ENCODE assay signal across 9 mouse cellular contexts in genomic region chr13:71248261-71249031, GRCm38 (mm10).
DNase-seq lines count a peak whose midpoint lies in the region; ATAC-seq and TF ChIP-seq lines count a peak whose summit lies in the region.
"Had no signal": no experiment of that assay in that cellular context is flagged by ENCODE, and none has a peak within 500 bp of the region (broad histone marks: within the 10 kb centered on the region; RNA-seq: fewer than 3 reads in every experiment).

No protein-coding gene starts in this region.

- no peaks in the 10 kb centered on the region for H3K9me3 ChIP-seq in hindbrain, embryonic 11.5 days (ENCODE audit: control insufficient read depth, low read length)
- no peaks in the 10 kb centered on the region for H3K9me3 ChIP-seq in lung, postnatal 0 days (ENCODE audit: low read length)
- H3K9me3 ChIP-seq: heart, embryonic 13.5 days had no signal

- no peak for TF ChIP-seq EP300 in lung, postnatal 0 days (IDR thresholded peaks at IDR 0.05)

- no peak overlapping the region for H3K27ac ChIP-seq in cortical plate, adult 2 months (ENCODE audit: insufficient read depth, low read length)
- no peak overlapping the region for H3K27ac ChIP-seq in hindbrain, embryonic 11.5 days (ENCODE audit: low read depth, low read length)
- no peak overlapping the region for H3K27ac ChIP-seq in lung, postnatal 0 days (ENCODE audit: low read length)
- H3K27ac ChIP-seq: heart, embryonic 13.5 days had no signal

- no peak overlapping the region for H3K4me3 ChIP-seq in cortical plate, adult 2 months (ENCODE audit: insufficient read depth, low read length)
- H3K4me3 ChIP-seq in hindbrain, embryonic 11.5 days (ENCODE audit: low read depth, low read length): no peak overlapping the region
- no peak overlapping the region for H3K4me3 ChIP-seq in lung, postnatal 0 days (ENCODE audit: low read depth, low read length)
- H3K4me3 ChIP-seq: heart, embryonic 13.5 days had no signal

- no peaks in the 10 kb centered on the region for H3K27me3 ChIP-seq in hindbrain, embryonic 11.5 days (ENCODE audit: control insufficient read depth, insufficient read depth, low read length)
- no peaks in the 10 kb centered on the region for H3K27me3 ChIP-seq in lung, postnatal 0 days (replicated peaks; ENCODE audit: insufficient read depth, low read length)
- H3K27me3 ChIP-seq: heart, embryonic 13.5 days had no signal

- H3K4me2 ChIP-seq in hindbrain, embryonic 11.5 days (replicated peaks; ENCODE audit: low read depth, low read length): no peak overlapping the region
- H3K4me2 ChIP-seq in lung, postnatal 0 days (replicated peaks; ENCODE audit: low read depth, low read length): no peak overlapping the region
- H3K4me2 ChIP-seq: heart, embryonic 13.5 days had no signal

- H3K36me3 ChIP-seq in hindbrain, embryonic 11.5 days (ENCODE audit: control insufficient read depth, insufficient read depth, low read length): no peaks in the 10 kb centered on the region
- no peaks in the 10 kb centered on the region for H3K36me3 ChIP-seq in lung, postnatal 0 days (ENCODE audit: insufficient read depth, low read length)
- H3K36me3 ChIP-seq: heart, embryonic 13.5 days had no signal

- peak; percentile 82 for ATAC-seq in hindbrain, embryonic 11.5 days (ENCODE audit: low FRiP score)
- no peak; the same call in 1 of the 2 replicates for ATAC-seq in lung, postnatal 0 days
- ATAC-seq in erythroid progenitor cell, adult 5-6 weeks (replicated peaks; ENCODE audit: low FRiP score, poor library complexity, severe bottlenecking): no peak
- ATAC-seq in monocyte, adult 5-6 weeks (replicated peaks; ENCODE audit: insufficient number of reproducible peaks, low FRiP score, low TSS enrichment, poor library complexity, severe bottlenecking): no peak

- WGBS in hindbrain, embryonic 11.5 days: 36% methylated on average over 8 of the region's 8 CpGs
- 51% methylated on average over 8 of the region's 8 CpGs for WGBS in lung, postnatal 0 days

- TF ChIP-seq POLR2A in cortical plate, adult 2 months (IDR thresholded peaks at IDR 0.05; ENCODE audit: extremely low read depth, insufficient read depth, low read length): no peak

- peak; percentile 5 for DNase-seq in ovary, postnatal 36 days (ENCODE audit: low spot score)
- no peak for DNase-seq in ovary, postnatal 10 days (ENCODE audit: low spot score)
- DNase-seq in hindbrain, embryonic 11.5 days (ENCODE audit: low spot score): peak; percentile 71
- peak; percentile 10 for DNase-seq in lung, postnatal 0 days (ENCODE audit: low spot score)
- no peak for DNase-seq in gastrocnemius, postnatal 25 days

- no peaks in the 10 kb centered on the region for H3K4me1 ChIP-seq in cortical plate, adult 2 months (ENCODE audit: control insufficient read depth, insufficient read depth, low read length)
- H3K4me1 ChIP-seq in hindbrain, embryonic 11.5 days (replicated peaks; ENCODE audit: control insufficient read depth, insufficient read depth, low read length): peaks cover 7% of the 10 kb centered on the region; the same call in 1 of the 2 replicates
- no peaks in the 10 kb centered on the region for H3K4me1 ChIP-seq in lung, postnatal 0 days (ENCODE audit: insufficient read depth, low read depth, low read length)
- H3K4me1 ChIP-seq: heart, embryonic 13.5 days had no signal

- no peak overlapping the region for H3K9ac ChIP-seq in hindbrain, embryonic 11.5 days (ENCODE audit: low read depth, low read length)
- H3K9ac ChIP-seq in lung, postnatal 0 days (replicated peaks; ENCODE audit: low read depth): no peak overlapping the region
- H3K9ac ChIP-seq: heart, embryonic 13.5 days had no signal

- peak; percentile 41 for TF ChIP-seq CTCF in cortical plate, adult 2 months (IDR thresholded peaks at IDR 0.05; ENCODE audit: extremely low read depth, insufficient read depth, low read length)
- peak; percentile 65 for TF ChIP-seq CTCF in lung, postnatal 0 days (IDR thresholded peaks at IDR 0.05)

Comparison
In these comparisons a context has a peak if more than half of its experiments do, and no peak if none do; other contexts are left out.
1. DNase-seq: peak in ovary, postnatal 36 days (single experiment), hindbrain, embryonic 11.5 days (single experiment) and lung, postnatal 0 days (single experiment); none in ovary, postnatal 10 days (single experiment) and gastrocnemius, postnatal 25 days (single experiment).